Mouse (Mus musculus): ENCODE results near the gene Gm49396. TPM values are rescaled to one million over a fixed set of nuclear protein-coding genes. Genes with fewer than 3 reads are reported as not detected.

Gene Gm49396
- total and polyA plus RNA-seq, 2 experiments from 2014 or later, result 0.61 to 3.0 TPM

DNA sequence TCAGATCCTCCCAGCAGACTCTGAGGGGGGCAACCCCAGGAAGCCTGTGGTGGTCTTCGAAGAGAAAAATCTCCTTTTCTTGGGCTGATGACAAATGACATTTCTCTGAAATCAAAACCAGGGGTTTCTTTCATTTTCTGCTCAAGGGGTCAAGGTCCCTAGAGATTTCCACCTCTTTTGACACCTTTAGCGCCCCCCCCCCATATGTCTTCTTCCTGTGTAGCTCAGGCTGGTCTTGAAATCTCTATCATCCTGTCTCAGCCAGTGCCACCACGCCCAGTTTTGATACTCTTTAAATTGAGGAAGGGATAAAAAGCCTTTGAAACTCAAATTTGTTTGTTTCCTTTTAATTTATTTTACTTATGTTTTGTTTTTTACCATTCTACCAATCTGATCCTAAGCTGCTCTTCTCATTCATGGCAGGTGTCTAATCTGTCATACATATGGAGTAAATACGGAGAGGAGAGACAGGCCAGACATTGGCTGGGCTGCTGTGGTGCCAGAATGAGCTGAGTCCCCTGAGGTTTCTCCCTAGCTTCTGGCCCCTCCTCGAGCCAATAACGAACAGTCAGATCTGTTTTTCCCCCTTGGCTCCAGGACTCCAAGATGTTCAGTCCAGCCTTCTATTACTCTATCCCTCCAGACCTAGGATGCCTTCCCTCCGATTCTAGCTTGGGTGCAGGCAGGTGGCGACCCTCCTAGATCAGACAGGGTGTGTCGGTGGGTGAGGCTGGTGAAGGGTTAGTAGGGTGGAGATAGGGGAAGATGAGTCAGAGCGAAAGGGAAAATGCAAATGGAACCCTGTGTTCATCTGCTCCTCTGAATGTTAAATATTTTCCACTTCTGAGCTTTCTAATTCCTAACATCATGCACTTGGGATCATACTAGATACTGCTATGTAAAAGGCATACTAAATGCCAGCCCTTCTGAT is 30.7 kb downstream of the Gm49396 start:
- no peaks in the 10 kb centered on the region for H3K9me3 ChIP-seq (replicated peaks; ENCODE audit: control insufficient read depth, low read length)
- no peak overlapping the region for H3K4me3 ChIP-seq (ENCODE audit: low read depth, low read length)
- H3K9ac ChIP-seq (replicated peaks; ENCODE audit: low read depth, low read length), result no peak overlapping the region
- H3K36me3 ChIP-seq (replicated peaks; ENCODE audit: control insufficient read depth, insufficient read depth, low read length), result no peaks in the 10 kb centered on the region
- ATAC-seq (ENCODE audit: insufficient read depth, low read depth) (no peak), DNase-seq (ENCODE audit: low spot score) (no peak)
- WGBS, result 66% methylated on average over 10 of the region's 10 CpGs
- 0 out of 2 replicates have a peak, but pooled peaks cover 2% of the 10 kb centered on the region for H3K27me3 ChIP-seq (ENCODE audit: control insufficient read depth, insufficient read depth, low read length)
- no peak for TF ChIP-seq CTCF (IDR thresholded peaks at IDR 0.05; ENCODE audit: low read depth)
- no peak for TF ChIP-seq EP300 (IDR thresholded peaks at IDR 0.05; ENCODE audit: low read depth)
- H3K4me2 ChIP-seq (ENCODE audit: low read depth, low read length), result no peak overlapping the region
- 0 out of 2 replicates have a peak, but pooled peaks cover 4% of the 10 kb centered on the region for H3K4me1 ChIP-seq (ENCODE audit: control insufficient read depth, insufficient read depth)
- H3K27ac ChIP-seq (ENCODE audit: low read depth), result no peak overlapping the region

- Histone ChIP-seq H3K4me3 (ENCODE audit: low read depth, low read length) (no peak overlapping the region), H3K9me3 (replicated peaks; ENCODE audit: control insufficient read depth, low read length) (no peaks in the 10 kb centered on the region), H3K27ac (ENCODE audit: low read depth) (no peak overlapping the region), H3K27me3 (ENCODE audit: control insufficient read depth, insufficient read depth, low read length) (0 out of 2 replicates have a peak, but pooled peaks cover 2% of the 10 kb centered on the region), H3K36me3 (replicated peaks; ENCODE audit: control insufficient read depth, insufficient read depth, low read length) (no peaks in the 10 kb centered on the region), H3K4me1 (ENCODE audit: control insufficient read depth, insufficient read depth) (0 out of 2 replicates have a peak, but pooled peaks cover 4% of the 10 kb centered on the region), H3K4me2 (ENCODE audit: low read depth, low read length) (no peak overlapping the region), H3K9ac (replicated peaks; ENCODE audit: low read depth, low read length) (no peak overlapping the region)
- WGBS, result 66% methylated on average over 4 of the region's 4 CpGs
- TF ChIP-seq CTCF (IDR thresholded peaks at IDR 0.05; ENCODE audit: low read depth) (no peak), EP300 (IDR thresholded peaks at IDR 0.05; ENCODE audit: low read depth) (no peak)
- DNase-seq (ENCODE audit: low spot score), result no peak
- no peak for ATAC-seq (ENCODE audit: insufficient read depth, low read depth)
Measured at GRCm38 (mm10) chr7:30594510-30595024, 31.4 kb downstream of the Gm49396 start.

DNA sequence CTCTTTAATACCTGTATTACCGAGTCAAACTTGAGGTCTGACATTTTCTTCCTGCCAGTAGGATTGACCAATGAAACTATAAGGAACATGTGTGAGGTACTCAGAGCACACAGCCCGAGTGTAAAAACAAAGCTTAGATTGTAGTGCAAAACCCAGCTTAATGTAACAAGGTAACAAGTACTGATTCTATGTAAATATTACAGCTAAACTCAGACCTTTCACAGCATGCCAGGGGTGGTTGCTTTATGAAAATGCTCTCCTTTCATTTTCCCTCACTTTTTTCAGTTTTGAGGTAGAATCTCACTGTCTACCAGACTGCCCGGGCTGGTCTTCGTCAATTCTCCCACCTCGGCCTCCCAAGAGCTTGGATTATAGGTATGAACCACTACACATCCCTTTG is 32.9 kb downstream of the Gm49396 start:
- Histone ChIP-seq H3K27me3 (ENCODE audit: control insufficient read depth, insufficient read depth, low read length) (0 out of 2 replicates have a peak, but pooled peaks cover 2% of the 10 kb centered on the region), H3K4me2 (ENCODE audit: low read depth, low read length) (no peak overlapping the region), H3K27ac (ENCODE audit: low read depth) (no peak overlapping the region), H3K36me3 (replicated peaks; ENCODE audit: control insufficient read depth, insufficient read depth, low read length) (no peaks in the 10 kb centered on the region), H3K4me1 (ENCODE audit: control insufficient read depth, insufficient read depth) (0 out of 2 replicates have a peak, but pooled peaks cover 6% of the 10 kb centered on the region), H3K9ac (replicated peaks; ENCODE audit: low read depth, low read length) (no peak overlapping the region), H3K9me3 (replicated peaks; ENCODE audit: control insufficient read depth, low read length) (no peaks in the 10 kb centered on the region), H3K4me3 (ENCODE audit: low read depth, low read length) (no peak overlapping the region)
- WGBS, result 71% methylated on average over 5 of the region's 5 CpGs
- ATAC-seq (ENCODE audit: insufficient read depth, low read depth), result no peak
- no peak for DNase-seq (ENCODE audit: low spot score)
- no peak for TF ChIP-seq CTCF (IDR thresholded peaks at IDR 0.05; ENCODE audit: low read depth)
- TF ChIP-seq EP300 (IDR thresholded peaks at IDR 0.05; ENCODE audit: low read depth), result no peak

DNA sequence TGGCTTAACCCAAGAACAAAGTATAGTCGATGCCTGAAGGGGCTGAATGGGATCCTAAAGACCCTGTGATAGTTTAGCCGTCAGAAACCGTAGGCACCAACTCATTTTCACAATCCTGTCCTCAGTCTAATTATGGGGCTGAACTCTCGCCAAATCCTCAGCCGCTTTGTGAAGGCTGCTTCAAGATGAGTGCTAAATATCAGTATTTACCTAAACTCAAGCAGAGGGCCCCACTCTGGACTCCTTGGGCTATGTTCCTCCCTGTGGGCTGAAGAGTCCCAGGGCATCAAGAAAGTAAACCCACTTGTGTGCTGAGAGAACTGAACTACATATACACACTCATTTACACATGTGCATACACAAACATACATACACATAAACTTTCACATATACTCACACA is 33.7 kb downstream of the Gm49396 start:
- TF ChIP-seq CTCF (IDR thresholded peaks at IDR 0.05; ENCODE audit: low read depth), result no peak
- TF ChIP-seq EP300 (IDR thresholded peaks at IDR 0.05; ENCODE audit: low read depth), result no peak
- no peaks in the 10 kb centered on the region for H3K9me3 ChIP-seq (replicated peaks; ENCODE audit: control insufficient read depth, low read length)
- no peak overlapping the region for H3K4me3 ChIP-seq (ENCODE audit: low read depth, low read length)
- no peaks in the 10 kb centered on the region for H3K36me3 ChIP-seq (replicated peaks; ENCODE audit: control insufficient read depth, insufficient read depth, low read length)
- WGBS, result 62% methylated on average over 5 of the region's 5 CpGs
- H3K4me2 ChIP-seq (ENCODE audit: low read depth, low read length), result no peak overlapping the region
- H3K9ac ChIP-seq (replicated peaks; ENCODE audit: low read depth, low read length), result no peak overlapping the region
- H3K27ac ChIP-seq (ENCODE audit: low read depth), result no peak overlapping the region
- DNase-seq (ENCODE audit: low spot score), result no peak
- ATAC-seq (ENCODE audit: insufficient read depth, low read depth), result no peak
- 0 out of 2 replicates have a peak, but pooled peaks cover 2% of the 10 kb centered on the region for H3K27me3 ChIP-seq (ENCODE audit: control insufficient read depth, insufficient read depth, low read length)
- 0 out of 2 replicates have a peak, but pooled peaks cover 6% of the 10 kb centered on the region for H3K4me1 ChIP-seq (ENCODE audit: control insufficient read depth, insufficient read depth)

- Histone ChIP-seq H3K9ac (replicated peaks; ENCODE audit: low read depth, low read length) (no peak within 1 kb of the TSS), H3K27me3 (ENCODE audit: control insufficient read depth, insufficient read depth, low read length) (0 out of 2 replicates have a peak, but pooled peaks cover 2% of the 10 kb centered on the region), H3K36me3 (replicated peaks; ENCODE audit: control insufficient read depth, insufficient read depth, low read length) (no peaks in the 10 kb centered on the region), H3K9me3 (replicated peaks; ENCODE audit: control insufficient read depth, low read length) (no peaks in the 10 kb centered on the region), H3K27ac (ENCODE audit: low read depth) (no peak within 1 kb of the TSS), H3K4me1 (ENCODE audit: control insufficient read depth, insufficient read depth) (0 out of 2 replicates have a peak, but pooled peaks cover 6% of the 10 kb centered on the region), H3K4me3 (ENCODE audit: low read depth, low read length) (no peak within 1 kb of the TSS), H3K4me2 (ENCODE audit: low read depth, low read length) (no peak within 1 kb of the TSS)
- 90% methylated on average over 12 of the region's 12 CpGs for WGBS
- DNase-seq (ENCODE audit: low spot score) (no peak), ATAC-seq (ENCODE audit: insufficient read depth, low read depth) (no peak)
- TF ChIP-seq CTCF (IDR thresholded peaks at IDR 0.05; ENCODE audit: low read depth) (no peak), EP300 (IDR thresholded peaks at IDR 0.05; ENCODE audit: low read depth) (no peak)
Measured at GRCm38 (mm10) chr7:30598786-30599185, 35.6 kb downstream of the Gm49396 start, which contains the start of gene Zbtb32. TSS of gene Zbtb32 (minus strand) at chr7:30598909.

Measured in heart, postnatal 0 days (tissue).